In the genomic region with DNA sequence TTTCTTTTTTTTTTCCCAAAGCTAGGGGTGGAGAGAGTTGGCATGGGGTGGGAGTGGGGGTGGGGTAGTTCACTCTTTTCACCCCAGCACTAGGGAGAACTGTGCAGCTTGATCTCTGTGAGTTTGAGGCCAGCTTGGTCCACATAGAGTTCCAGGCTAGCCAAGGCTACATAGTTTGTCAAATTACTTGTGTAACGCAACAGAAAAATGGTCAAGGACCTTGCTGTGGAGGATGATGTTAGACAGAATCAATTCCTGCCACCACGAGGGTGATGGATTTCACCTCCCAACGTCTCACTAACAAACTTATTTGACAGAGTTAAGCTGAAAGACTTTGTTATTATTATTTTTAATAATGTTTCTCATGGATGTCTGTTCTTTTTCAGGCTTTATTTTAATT, we compare ENCODE assay signal across 12 mouse cellular contexts.
"Had no signal": no experiment of that assay in that cellular context is flagged by ENCODE, and none has a peak within 500 bp of the region (broad histone marks: within the 10 kb centered on the region; RNA-seq: fewer than 3 reads in every experiment).

No protein-coding gene starts in this region.

- DNase-seq: retina, postnatal 1 day; right cerebral cortex, adult 18-20 months; right cerebral cortex, postnatal 14 days; right cerebral cortex, postnatal 25 days; right cerebral cortex, postnatal 4 days; spleen, adult 18-20 months; thymus, adult 18-20 months; thymus, adult 2 months; thymus, postnatal 14 days; thymus, postnatal 25 days; thymus, postnatal 36 days; thymus, postnatal 4 days had no signal
